Mouse (Mus musculus) MEL (cell line): ENCODE measurements around the gene Eif1.

ENCODE experiments used
- GATA1 ChIP-seq: IDR thresholded peaks from 2 replicates; pipeline ENCODE4 v1.6.1; 2011; ENCODE audit warnings: low read depth, low read length, improper control_type of control experiment
- POLR2A ChIP-seq, 2 experiments: IDR thresholded peaks; 2 replicates each; pipeline ENCODE4 v1.6.1; 2011 to 2012; ENCODE audit warnings: low read length in 2 of 2, mild to moderate bottlenecking in 2 of 2, control low read depth in 1 of 2, improper control_type of control experiment in 1 of 2, low read depth in 1 of 2, moderate library complexity in 1 of 2; ENCODE audit not compliant: control insufficient read depth in 1 of 2, insufficient read depth in 1 of 2, poor library complexity in 1 of 2
- SMC3 ChIP-seq: IDR thresholded peaks from 2 replicates; pipeline ENCODE4 v1.6.1; 2011; ENCODE audit warnings: low read depth, low read length, improper control_type of control experiment

DNA sequence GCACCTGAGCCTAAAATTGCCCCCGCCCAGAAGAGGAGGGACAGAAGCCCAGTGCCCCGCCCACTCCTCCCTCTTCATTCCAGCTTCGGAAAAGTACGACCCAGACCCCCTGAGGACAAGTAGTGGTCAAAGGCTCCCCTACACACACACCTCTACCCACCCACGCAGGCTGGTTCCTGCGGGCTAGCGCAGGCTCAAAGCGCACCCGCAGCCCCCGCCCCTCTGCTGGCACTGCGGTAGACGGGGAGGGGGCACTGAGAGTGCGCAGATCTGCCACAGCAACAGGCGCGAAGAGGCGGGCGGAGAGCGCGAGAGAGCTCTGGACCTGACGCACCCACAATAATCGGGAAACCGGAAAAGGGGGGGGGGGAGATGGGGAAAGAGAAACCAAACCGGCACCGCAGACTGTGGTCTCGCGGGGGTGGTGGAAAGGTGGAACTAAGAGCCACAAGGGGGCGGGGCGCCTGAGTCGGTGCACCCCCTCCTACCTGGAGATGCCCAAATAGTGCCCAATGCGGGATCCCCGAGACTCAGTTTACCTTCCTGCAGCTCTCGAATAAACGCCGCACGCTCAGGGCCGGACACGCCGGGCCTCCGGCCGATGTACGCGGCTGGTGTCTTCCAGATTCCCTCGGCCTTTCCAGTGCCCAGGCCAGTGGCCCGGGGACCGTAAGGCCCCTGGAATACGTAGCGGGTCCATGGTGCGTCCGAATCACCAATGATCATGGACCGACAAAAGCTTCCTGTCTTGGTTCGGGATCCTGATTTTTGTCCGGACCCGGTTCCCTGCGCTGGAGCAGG, 35.7 kb downstream of the Eif1 start:
- no peak for TF ChIP-seq GATA1
- TF ChIP-seq SMC3, result no peak
- no peak for TF ChIP-seq POLR2A (IDR thresholded peaks at IDR 0.05; ENCODE audit: control insufficient read depth in 1 of 2, insufficient read depth in 1 of 2, low read depth in 1 of 2, low read length in 2 of 2, poor library complexity in 1 of 2)
